Comparison of ENCODE assay signal across 11 mouse cellular contexts in the genomic region with DNA sequence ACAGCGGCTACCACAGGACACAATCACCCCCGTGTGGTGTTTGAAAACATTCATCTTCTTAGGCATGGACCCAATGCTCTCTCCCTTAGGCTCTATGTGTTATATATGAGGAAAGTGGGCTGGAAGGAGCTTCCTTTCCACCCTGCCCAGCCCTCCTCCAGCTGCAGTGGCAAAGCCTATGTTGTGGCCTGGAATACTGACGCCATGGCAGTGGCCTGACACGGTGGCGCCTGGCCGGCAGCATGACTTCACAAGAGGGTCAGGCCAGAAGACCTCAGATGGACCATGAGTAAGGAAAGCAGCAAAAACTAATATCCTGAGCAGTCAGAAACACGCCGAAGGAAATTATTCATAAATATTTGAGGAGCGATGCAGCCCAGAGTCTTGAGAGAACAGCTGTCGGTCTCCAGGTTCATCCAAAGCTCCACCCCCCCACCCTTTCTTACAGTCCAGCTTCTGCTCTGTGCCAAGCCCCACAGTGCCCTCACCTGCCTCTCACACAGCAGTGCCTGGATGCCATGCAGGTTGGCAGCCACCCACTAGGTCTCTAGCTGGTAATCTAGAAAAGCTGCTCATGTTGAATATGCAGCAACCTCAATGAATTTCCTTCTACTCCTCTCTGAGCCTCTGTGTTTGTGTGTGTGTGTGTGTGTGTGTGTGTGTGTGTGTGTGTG.
A peak's percentile ranks its signal among the peaks of the same experiment; 100 is the strongest.
DNase-seq lines count a peak whose midpoint lies in the region; ATAC-seq and TF ChIP-seq lines count a peak whose summit lies in the region.
"Had no signal": no experiment of that assay in that cellular context is flagged by ENCODE, and none has a peak within 500 bp of the region (broad histone marks: within the 10 kb centered on the region; RNA-seq: fewer than 3 reads in every experiment).

No protein-coding gene starts in this region.

- no peak overlapping the region for H3K4me3 ChIP-seq in embryonic facial prominence, embryonic 14.5 days (ENCODE audit: low read depth, low read length)
- H3K4me3 ChIP-seq in limb, embryonic 12.5 days (replicated peaks) = no peak overlapping the region
- no peak overlapping the region for H3K4me3 ChIP-seq in midbrain, embryonic 10.5 days
- H3K4me3 ChIP-seq: lung, embryonic 15.5 days had no signal

- TF ChIP-seq POLR2A in brain, embryonic 14.5 days (IDR thresholded peaks at IDR 0.05; ENCODE audit: borderline replicate concordance, extremely low read depth, insufficient read depth, insufficient read length, poor library complexity, severe bottlenecking) = no peak

- no peaks in the 10 kb centered on the region for H3K9me3 ChIP-seq in embryonic facial prominence, embryonic 14.5 days (ENCODE audit: control insufficient read depth, low read length)
- no peaks in the 10 kb centered on the region for H3K9me3 ChIP-seq in limb, embryonic 12.5 days
- H3K9me3 ChIP-seq in midbrain, embryonic 10.5 days (replicated peaks) = no peaks in the 10 kb centered on the region
- H3K9me3 ChIP-seq: lung, embryonic 15.5 days had no signal

- H3K27ac ChIP-seq in embryonic facial prominence, embryonic 14.5 days (replicated peaks; ENCODE audit: low read depth, low read length) = peak overlapping the region; percentile 33; the same call in 1 of the 2 replicates
- peak overlapping the region; percentile 72 for H3K27ac ChIP-seq in limb, embryonic 12.5 days
- H3K27ac ChIP-seq in midbrain, embryonic 10.5 days (replicated peaks) = no peak overlapping the region
- H3K27ac ChIP-seq: lung, embryonic 15.5 days had no signal

- H3K4me2 ChIP-seq in embryonic facial prominence, embryonic 14.5 days (ENCODE audit: low read depth, low read length) = no peak overlapping the region
- H3K4me2 ChIP-seq in limb, embryonic 12.5 days = no peak overlapping the region
- H3K4me2 ChIP-seq: lung, embryonic 15.5 days had no signal

- H3K9ac ChIP-seq in embryonic facial prominence, embryonic 14.5 days (ENCODE audit: low read depth, low read length) = no peak overlapping the region
- H3K9ac ChIP-seq in limb, embryonic 12.5 days (replicated peaks) = no peak overlapping the region
- H3K9ac ChIP-seq: forebrain, postnatal 0 days; lung, embryonic 15.5 days had no signal

- no peaks in the 10 kb centered on the region for H3K36me3 ChIP-seq in embryonic facial prominence, embryonic 14.5 days (ENCODE audit: control insufficient read depth, insufficient read depth, low read length)
- H3K36me3 ChIP-seq in limb, embryonic 12.5 days = no peaks in the 10 kb centered on the region
- no peaks in the 10 kb centered on the region for H3K36me3 ChIP-seq in midbrain, embryonic 10.5 days
- H3K36me3 ChIP-seq: lung, embryonic 15.5 days had no signal

- peak; percentile 31 for DNase-seq in heart, postnatal 4 days
- no peak for DNase-seq in heart, adult 9 months (ENCODE audit: low spot score in 2 of 2)
- DNase-seq in brain, embryonic 14.5 days (ENCODE audit: low read depth) = peak; percentile 38
- DNase-seq in embryonic facial prominence, embryonic 14.5 days (ENCODE audit: low spot score) = peak; percentile 24
- DNase-seq in urinary bladder, postnatal 25 days (ENCODE audit: low spot score) = no peak
- no peak for DNase-seq in kidney, adult 18-20 months
- DNase-seq in midbrain, embryonic 10.5 days (ENCODE audit: low spot score) = no peak
- DNase-seq: forebrain, postnatal 0 days had no signal

- WGBS in embryonic facial prominence, embryonic 14.5 days = 64% methylated on average over 10 of the region's 10 CpGs
- whole genome bisulfite sequencing in limb, embryonic 12.5 days = 82% methylated on average over 10 of the region's 10 CpGs
- 94% methylated on average over 10 of the region's 10 CpGs for WGBS in midbrain, embryonic 10.5 days

- no peaks in the 10 kb centered on the region for H3K4me1 ChIP-seq in embryonic facial prominence, embryonic 14.5 days (ENCODE audit: control insufficient read depth, insufficient read depth, low read length)
- peaks cover 23% of the 10 kb centered on the region for H3K4me1 ChIP-seq in limb, embryonic 12.5 days (replicated peaks)
- no peaks in the 10 kb centered on the region for H3K4me1 ChIP-seq in midbrain, embryonic 10.5 days

- peak; percentile 63; the same call in 1 of the 2 replicates for ATAC-seq in embryonic facial prominence, embryonic 14.5 days (ENCODE audit: low read depth)
- peak; percentile 77; the same call in 1 of the 2 replicates for ATAC-seq in limb, embryonic 12.5 days (ENCODE audit: insufficient number of reproducible peaks, insufficient read depth, low FRiP score, low TSS enrichment, low read depth)
- ATAC-seq: activated CD4-positive, CD25-positive, alpha-beta regulatory T cell, adult 4 months; forebrain, postnatal 0 days had no signal

- no peak for TF ChIP-seq CTCF in brain, embryonic 14.5 days (IDR thresholded peaks at IDR 0.05; ENCODE audit: borderline replicate concordance, extremely low read depth, insufficient read depth, insufficient read length)

- no peaks in the 10 kb centered on the region for H3K27me3 ChIP-seq in embryonic facial prominence, embryonic 14.5 days (replicated peaks; ENCODE audit: control insufficient read depth, insufficient read depth, low read length)
- no peaks in the 10 kb centered on the region for H3K27me3 ChIP-seq in limb, embryonic 12.5 days
- H3K27me3 ChIP-seq in midbrain, embryonic 10.5 days (ENCODE audit: low read depth, poor library complexity, severe bottlenecking) = no peaks in the 10 kb centered on the region
- H3K27me3 ChIP-seq: lung, embryonic 15.5 days had no signal

Comparison
In these comparisons a context has a peak if more than half of its experiments do, and no peak if none do; other contexts are left out.
1. DNase-seq: peak in heart, postnatal 4 days (single experiment), brain, embryonic 14.5 days (single experiment) and embryonic facial prominence, embryonic 14.5 days (single experiment); none in heart, adult 9 months (0 of 2), urinary bladder, postnatal 25 days (single experiment), kidney, adult 18-20 months (single experiment) and midbrain, embryonic 10.5 days (single experiment).